Mouse (Mus musculus) heart, embryonic 14.5 days (tissue): Measurements from ENCODE around the gene Smim12. TPM values are rescaled to one million over a fixed set of nuclear protein-coding genes. Genes with fewer than 3 reads are reported as not detected.

Experiments
- ATAC-seq: fragments of 200-750 bp; cut with Nextera tagmentation; 2 replicates; pipeline ENCODE4 v1.8.0; 2017; ENCODE audit warnings: low read depth, moderate TSS enrichment; ENCODE audit not compliant: insufficient number of reproducible peaks, insufficient read depth, low FRiP score
- H3K27ac ChIP-seq, 2 experiments: fragments of 200-500 bp in 1 of 2; fragments of 300-500 bp in 1 of 2; sonication (generic) in 1 of 2; replicated peaks in 1 of 2; 2 replicates each; pipeline ENCODE4 v1.5.1; 2012 to 2014; ENCODE audit warnings: low read depth in 2 of 2, low read length in 2 of 2, control low read depth in 1 of 2, mild to moderate bottlenecking in 1 of 2, mixed read lengths in 1 of 2; ENCODE audit not compliant: control insufficient read depth in 1 of 2, insufficient read depth in 1 of 2
- H3K27me3 ChIP-seq: fragments of 300-500 bp; sonication (generic); 2 replicates; pipeline ENCODE4 v1.6.1; 2014; ENCODE audit warnings: mild to moderate bottlenecking, low read length, control low read depth; ENCODE audit not compliant: control insufficient read depth, insufficient read depth
- H3K36me3 ChIP-seq: fragments of 300-500 bp; sonication (generic); 2 replicates; pipeline ENCODE4 v1.6.1; 2014; ENCODE audit warnings: mild to moderate bottlenecking, control low read depth, low read length, mixed read lengths; ENCODE audit not compliant: control insufficient read depth, insufficient read depth
- H3K4me1 ChIP-seq, 2 experiments: fragments of 200-500 bp in 1 of 2; fragments of 300-500 bp in 1 of 2; sonication (generic) in 1 of 2; 2 replicates each; pipeline ENCODE4 v1.6.1; 2012 to 2014; ENCODE audit warnings: low read length in 2 of 2, control low read depth in 1 of 2, mixed read lengths in 1 of 2; ENCODE audit not compliant: control insufficient read depth in 2 of 2, insufficient read depth in 2 of 2
- H3K4me2 ChIP-seq: fragments of 300-500 bp; sonication (generic); 2 replicates; pipeline ENCODE4 v1.6.1; 2014; ENCODE audit warnings: mild to moderate bottlenecking, low read length
- H3K4me3 ChIP-seq, 2 experiments: fragments of 200-500 bp in 1 of 2; fragments of 300-500 bp in 1 of 2; sonication (generic) in 1 of 2; 2 replicates each; pipeline ENCODE4 v1.5.1; 2012 to 2014; ENCODE audit warnings: low read length in 2 of 2, mild to moderate bottlenecking in 2 of 2, control low read depth in 1 of 2, low read depth in 1 of 2, moderate library complexity in 1 of 2; ENCODE audit not compliant: control insufficient read depth in 1 of 2, insufficient read depth in 1 of 2
- H3K9ac ChIP-seq: fragments of 300-500 bp; sonication (generic); 2 replicates; pipeline ENCODE4 v1.6.1; 2014; ENCODE audit warnings: mild to moderate bottlenecking, low read length
- H3K9me3 ChIP-seq: fragments of 300-500 bp; sonication (generic); 2 replicates; pipeline ENCODE4 v1.6.1; 2016; ENCODE audit warnings: low read length, control low read depth; ENCODE audit not compliant: control insufficient read depth
- WGBS: fragments of 180-500 bp; shearing (Covaris S2); extraction: QIAGEN DNeasy Blood & Tissue Kit; methylation state at CpG from one replicate; pipeline ENCODE4 v1.1.7; 2014; 5-methylcytosine and 5-hydroxymethylcytosine counted together
- polyA plus RNA-seq: library from polyadenylated mRNA; unstranded; fragments of >200 nt; fragmentation: Nextera tagmentation; extraction: Ambion mirVana; gene quantifications from 2 replicates; pipeline ENCODE4 v1.2.1, GENCODE M21; 2014

Gene Smim12
- polyA plus RNA-seq, 1 experiment from 2014 or later: 63.8 TPM

DNA sequence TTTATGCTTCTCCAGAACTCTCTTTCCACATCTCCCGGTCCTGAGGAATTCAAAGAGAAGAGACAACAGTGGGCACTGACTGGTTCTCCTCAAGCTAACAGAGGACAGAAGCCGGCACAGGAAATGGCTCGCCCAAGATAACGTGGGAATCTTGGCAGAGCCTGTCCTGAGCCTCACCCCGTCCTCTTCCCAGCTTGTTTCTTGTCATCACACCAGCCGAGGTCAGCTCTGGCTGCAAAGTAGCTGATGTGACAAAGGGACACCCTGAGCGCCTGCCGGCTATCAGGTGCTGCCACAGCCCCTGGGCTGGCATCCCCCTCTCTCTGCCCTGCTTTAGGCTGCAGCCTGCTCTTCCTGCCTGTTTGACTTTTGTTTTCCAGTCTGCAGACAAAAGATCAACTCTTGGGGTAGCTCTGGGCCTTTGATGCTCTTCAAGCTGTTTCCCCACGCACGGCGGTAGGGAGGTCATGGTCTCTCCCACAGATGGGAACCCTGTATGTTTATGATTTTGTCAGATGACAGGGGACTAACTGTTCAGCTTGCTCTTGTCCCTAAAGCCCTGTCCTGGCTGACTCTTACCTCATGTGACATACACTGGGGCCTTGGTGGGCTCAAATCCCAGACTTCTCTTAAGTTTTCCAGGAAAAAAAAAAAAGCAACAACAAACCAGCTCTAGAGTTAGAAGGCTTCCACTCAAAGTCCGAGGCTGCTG lies 14.8 kb downstream of the Smim12 start:
- Histone ChIP-seq H3K27me3 (no peaks in the 10 kb centered on the region), H3K9me3 (no peaks in the 10 kb centered on the region), H3K4me2 (peak overlapping the region; percentile 37; the same call in 1 of the 2 replicates), H3K27ac (peak overlapping the region; percentile 19 to 42), H3K4me3 (no peak overlapping the region), H3K9ac (peak overlapping the region; percentile 32; the same call in 1 of the 2 replicates), H3K4me1 (peaks cover 11 to 15% of the 10 kb centered on the region in 2 experiments), H3K36me3 (no peaks in the 10 kb centered on the region)
- peak; percentile 68 for ATAC-seq
- WGBS: 20% methylated on average over 12 of the region's 12 CpGs

DNA sequence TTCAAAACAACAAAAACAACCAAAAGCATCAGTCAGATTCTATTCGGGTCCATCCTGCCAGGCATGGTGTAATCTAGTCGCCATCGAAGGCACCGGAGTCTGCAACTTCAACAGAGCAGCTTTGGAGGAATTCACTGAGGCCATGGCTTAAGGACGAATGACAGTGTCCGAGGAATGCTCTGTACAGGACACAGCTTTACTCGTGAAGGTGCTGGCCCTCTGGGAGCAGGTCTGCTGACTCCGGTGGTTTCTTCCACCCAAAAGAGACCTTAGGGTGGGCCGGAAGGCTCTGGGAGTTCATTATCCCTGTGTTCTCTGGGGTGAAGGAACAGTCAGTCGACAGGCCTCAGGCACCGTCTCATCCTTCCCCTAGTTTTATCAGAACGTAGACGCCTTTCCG lies 18.0 kb downstream of the Smim12 start:
- H3K9ac ChIP-seq: no peak overlapping the region
- 72% methylated on average over 14 of the region's 14 CpGs for WGBS
- no peaks in the 10 kb centered on the region for H3K27me3 ChIP-seq
- H3K36me3 ChIP-seq: no peaks in the 10 kb centered on the region
- no peak for ATAC-seq
- H3K4me3 ChIP-seq: no peak overlapping the region
- no peak overlapping the region for H3K27ac ChIP-seq
- peaks cover 11 to 15% of the 10 kb centered on the region in 2 experiments for H3K4me1 ChIP-seq
- H3K9me3 ChIP-seq: no peaks in the 10 kb centered on the region
- no peak overlapping the region for H3K4me2 ChIP-seq

GRCm38 (mm10) chr4:127263438-127264182 lies 20.0 kb downstream of the Smim12 start:
- 56% methylated on average over 19 of the region's 19 CpGs for WGBS
- Histone ChIP-seq H3K27me3 (no peaks in the 10 kb centered on the region), H3K9ac (no peak overlapping the region), H3K4me1 (peaks cover 6 to 7% of the 10 kb centered on the region in 2 experiments), H3K4me3 (no peak overlapping the region), H3K36me3 (no peaks in the 10 kb centered on the region), H3K4me2 (no peak overlapping the region), H3K27ac (peak overlapping the region; percentile 59 to 76), H3K9me3 (no peaks in the 10 kb centered on the region)
- ATAC-seq: peak; percentile 79

GRCm38 (mm10) chr4:127264183-127264554 lies 20.6 kb downstream of the Smim12 start:
- ATAC-seq: peak; percentile 57

DNA sequence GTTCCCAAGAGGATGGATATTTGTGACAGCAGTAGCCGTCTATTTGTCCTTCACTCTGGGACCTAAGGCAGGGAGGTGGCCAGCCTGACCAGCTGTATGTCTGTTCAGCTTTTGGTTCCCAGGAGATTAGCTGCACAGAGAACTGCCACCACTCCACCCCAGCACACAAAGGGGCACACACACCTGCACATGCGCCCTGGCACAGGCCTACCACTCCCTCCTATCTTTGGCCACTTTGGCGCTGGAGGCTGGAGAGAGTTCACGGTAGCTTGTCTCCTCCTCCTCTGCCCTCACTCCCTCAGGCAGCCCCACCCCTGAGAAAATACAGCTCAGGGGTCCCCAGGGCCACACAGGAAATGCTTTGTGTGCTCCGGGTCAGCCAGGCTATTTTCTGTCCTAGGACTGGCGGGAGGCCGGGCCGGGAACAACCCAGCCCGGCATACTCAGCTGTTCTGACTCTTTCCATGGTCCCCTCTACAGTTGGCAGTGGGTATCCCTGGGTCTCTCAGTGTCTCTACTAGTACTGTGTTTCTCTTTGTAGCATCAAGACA lies 34.9 kb downstream of the Smim12 start:
- peaks cover 0 to 5% of the 10 kb centered on the region in 2 experiments; a peak in 1 of 4 replicates for H3K4me1 ChIP-seq
- no peaks in the 10 kb centered on the region for H3K36me3 ChIP-seq
- H3K27ac ChIP-seq: no peak overlapping the region; a peak in 1 of 4 replicates
- WGBS: 55% methylated on average over 9 of the region's 9 CpGs
- no peak overlapping the region for H3K4me3 ChIP-seq
- H3K9me3 ChIP-seq: no peaks in the 10 kb centered on the region
- ATAC-seq: peak; percentile 51; the same call in 1 of the 2 replicates
- no peak overlapping the region for H3K9ac ChIP-seq
- H3K4me2 ChIP-seq: no peak overlapping the region
- no peaks in the 10 kb centered on the region for H3K27me3 ChIP-seq

More at GRCm38 (mm10) chr4:127264183-127264554, 20.6 kb downstream of the Smim12 start:
- Histone ChIP-seq H3K4me2 (no peak overlapping the region), H3K4me1 (peaks cover 2 to 6% of the 10 kb centered on the region in 2 experiments; a peak in 2 of 4 replicates), H3K27me3 (no peaks in the 10 kb centered on the region), H3K36me3 (no peaks in the 10 kb centered on the region), H3K9ac (no peak overlapping the region), H3K4me3 (no peak overlapping the region), H3K9me3 (no peaks in the 10 kb centered on the region), H3K27ac (peak overlapping the region; percentile 43 to 76)
- 35% methylated on average over 5 of the region's 5 CpGs for WGBS

DNA sequence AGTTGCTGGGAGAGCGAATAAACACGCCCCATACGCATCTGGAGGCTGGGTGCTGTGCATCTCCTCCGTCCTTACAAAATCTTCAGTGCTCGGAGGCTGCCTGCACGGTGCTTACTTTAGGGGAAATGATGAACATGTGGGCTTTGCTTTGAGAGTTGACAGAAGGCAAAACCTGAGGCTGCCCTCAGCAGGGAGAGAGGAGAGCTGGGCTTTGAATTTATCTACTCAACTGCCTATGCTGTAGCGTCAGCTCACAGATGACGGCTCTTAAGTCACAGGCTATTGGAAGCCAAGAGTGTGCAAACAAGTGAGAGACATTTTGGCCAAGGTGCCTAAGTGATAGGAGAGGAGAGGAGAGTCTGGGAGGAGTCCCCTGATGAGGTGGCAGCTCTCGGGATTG lies 35.7 kb downstream of the Smim12 start:
- Histone ChIP-seq H3K4me2 (no peak overlapping the region), H3K27me3 (no peaks in the 10 kb centered on the region), H3K36me3 (no peaks in the 10 kb centered on the region), H3K9ac (no peak overlapping the region), H3K9me3 (no peaks in the 10 kb centered on the region), H3K4me1 (peaks cover 0 to 5% of the 10 kb centered on the region in 2 experiments; a peak in 1 of 4 replicates), H3K27ac (no peak overlapping the region), H3K4me3 (no peak overlapping the region)
- no peak for ATAC-seq
- 68% methylated on average over 9 of the region's 9 CpGs for WGBS

GRCm38 (mm10) chr4:127286907-127287306 lies 43.3 kb downstream of the Smim12 start:
- Histone ChIP-seq H3K9ac (no peak overlapping the region), H3K4me1 (peaks cover 4 to 8% of the 10 kb centered on the region in 2 experiments; a peak in 2 of 4 replicates), H3K27ac (no peak overlapping the region), H3K36me3 (no peaks in the 10 kb centered on the region), H3K9me3 (no peaks in the 10 kb centered on the region), H3K4me2 (no peak overlapping the region), H3K4me3 (no peak overlapping the region), H3K27me3 (no peaks in the 10 kb centered on the region)
- 59% methylated on average over 4 of the region's 4 CpGs for WGBS
- ATAC-seq: no peak
